Mouse (Mus musculus) lung, embryonic 16.5 days (tissue): ENCODE measurements around the gene Lpar3. TPM values are rescaled to one million over a fixed set of nuclear protein-coding genes. Genes with fewer than 3 reads are reported as not detected.

Source experiments
- ATAC-seq: fragments of 200-750 bp; cut with Nextera tagmentation; 2 replicates; pipeline ENCODE4 v1.8.0; 2017; ENCODE audit warnings: low read depth, mild to moderate bottlenecking, moderate library complexity
- H3K27ac ChIP-seq: fragments of 300-500 bp; sonication (generic); 2 replicates; pipeline ENCODE4 v1.5.1; 2014; ENCODE audit warnings: mild to moderate bottlenecking, control low read depth, low read length
- H3K27me3 ChIP-seq: fragments of 300-500 bp; sonication (generic); 2 replicates; pipeline ENCODE4 v1.6.1; 2014; ENCODE audit warnings: low read depth, low read length, mixed read lengths; ENCODE audit not compliant: control insufficient read depth, insufficient read depth
- H3K36me3 ChIP-seq: fragments of 300-500 bp; sonication (generic); 2 replicates; pipeline ENCODE4 v1.6.1; 2014; ENCODE audit warnings: low read length; ENCODE audit not compliant: control insufficient read depth, insufficient read depth
- H3K4me1 ChIP-seq: fragments of 300-500 bp; sonication (generic); replicated peaks from 2 replicates; pipeline ENCODE4 v1.6.1; 2014; ENCODE audit warnings: low read length, mixed read lengths; ENCODE audit not compliant: control insufficient read depth, insufficient read depth
- H3K4me2 ChIP-seq: fragments of 300-500 bp; sonication (generic); 2 replicates; pipeline ENCODE4 v1.6.1; 2014; ENCODE audit warnings: low read depth, low read length, control low read depth
- H3K4me3 ChIP-seq: fragments of 300-500 bp; sonication (generic); 2 replicates; pipeline ENCODE4 v1.5.1; 2014; ENCODE audit warnings: mild to moderate bottlenecking, low read length, control low read depth
- H3K9ac ChIP-seq: fragments of 300-500 bp; sonication (generic); 2 replicates; pipeline ENCODE4 v1.6.1; 2014; ENCODE audit warnings: low read length, control low read depth
- H3K9me3 ChIP-seq: fragments of 300-500 bp; sonication (generic); 2 replicates; pipeline ENCODE4 v1.6.1; 2016; ENCODE audit warnings: low read length; ENCODE audit not compliant: control insufficient read depth
- WGBS: fragments of 180-500 bp; shearing (Covaris S2); extraction: QIAGEN DNeasy Blood & Tissue Kit; methylation state at CpG from one replicate; pipeline ENCODE4 v1.1.7; 2014; 5-methylcytosine and 5-hydroxymethylcytosine counted together
- polyA plus RNA-seq: library from polyadenylated mRNA; unstranded; fragments of >200 nt; fragmentation: Nextera tagmentation; extraction: Ambion mirVana; gene quantifications from 2 replicates; pipeline ENCODE4 v1.2.1, GENCODE M21; 2015

Gene Lpar3
- polyA plus RNA-seq, 1 experiment from 2014 or later: 2.5 TPM

GRCm38 (mm10) chr3:146189933-146190332 lies 30.8 kb upstream of the Lpar3 start:
- H3K9me3 ChIP-seq: peaks cover 3% of the 10 kb centered on the region; the same call in 1 of the 2 replicates
- ATAC-seq: no peak
- no peak overlapping the region for H3K4me2 ChIP-seq
- no peak overlapping the region for H3K9ac ChIP-seq
- WGBS: 59% methylated on average over 10 of the region's 10 CpGs
- no peaks in the 10 kb centered on the region for H3K4me1 ChIP-seq
- H3K27ac ChIP-seq: no peak overlapping the region
- no peaks in the 10 kb centered on the region for H3K27me3 ChIP-seq
- no peak overlapping the region for H3K4me3 ChIP-seq
- no peaks in the 10 kb centered on the region for H3K36me3 ChIP-seq

- no peaks in the 10 kb centered on the region for H3K27me3 ChIP-seq
- 75% methylated on average over 1 of the region's 1 CpGs for WGBS
- no peak overlapping the region for H3K9ac ChIP-seq
- H3K4me3 ChIP-seq: no peak overlapping the region
- no peak overlapping the region for H3K27ac ChIP-seq
- no peak overlapping the region for H3K4me2 ChIP-seq
- ATAC-seq: no peak
- H3K4me1 ChIP-seq: no peaks in the 10 kb centered on the region
- no peaks in the 10 kb centered on the region for H3K36me3 ChIP-seq
- H3K9me3 ChIP-seq: peaks cover 2% of the 10 kb centered on the region; the same call in 1 of the 2 replicates
Measured at GRCm38 (mm10) chr3:146192507-146192906, 28.3 kb upstream of the Lpar3 start.

GRCm38 (mm10) chr3:146195153-146195552 lies 25.6 kb upstream of the Lpar3 start:
- no peaks in the 10 kb centered on the region for H3K36me3 ChIP-seq
- no peak overlapping the region for H3K4me3 ChIP-seq
- 78% methylated on average over 5 of the region's 5 CpGs for WGBS
- H3K27ac ChIP-seq: no peak overlapping the region
- ATAC-seq: no peak
- H3K9ac ChIP-seq: no peak overlapping the region
- H3K4me2 ChIP-seq: no peak overlapping the region
- no peaks in the 10 kb centered on the region for H3K27me3 ChIP-seq
- H3K4me1 ChIP-seq: no peaks in the 10 kb centered on the region
- H3K9me3 ChIP-seq: no peaks in the 10 kb centered on the region

GRCm38 (mm10) chr3:146196301-146196700 lies 24.5 kb upstream of the Lpar3 start:
- no peak for ATAC-seq
- Histone ChIP-seq H3K9me3 (no peaks in the 10 kb centered on the region), H3K36me3 (no peaks in the 10 kb centered on the region), H3K27me3 (no peaks in the 10 kb centered on the region), H3K9ac (no peak overlapping the region), H3K4me1 (no peaks in the 10 kb centered on the region), H3K4me2 (no peak overlapping the region), H3K4me3 (no peak overlapping the region), H3K27ac (no peak overlapping the region)
- 50% methylated on average over 6 of the region's 6 CpGs for WGBS

GRCm38 (mm10) chr3:146196780-146197743 lies 23.7 kb upstream of the Lpar3 start:
- Histone ChIP-seq H3K4me1 (no peaks in the 10 kb centered on the region), H3K27me3 (no peaks in the 10 kb centered on the region), H3K9me3 (no peaks in the 10 kb centered on the region), H3K27ac (no peak overlapping the region), H3K36me3 (no peaks in the 10 kb centered on the region), H3K4me2 (no peak overlapping the region), H3K4me3 (no peak overlapping the region), H3K9ac (no peak overlapping the region)
- ATAC-seq: no peak
- 65% methylated on average over 17 of the region's 17 CpGs for WGBS

- Histone ChIP-seq H3K4me3 (no peak overlapping the region), H3K9me3 (no peaks in the 10 kb centered on the region), H3K4me1 (no peaks in the 10 kb centered on the region), H3K27ac (no peak overlapping the region), H3K4me2 (no peak overlapping the region), H3K27me3 (no peaks in the 10 kb centered on the region), H3K36me3 (no peaks in the 10 kb centered on the region), H3K9ac (no peak overlapping the region)
- no peak for ATAC-seq
- WGBS: 67% methylated on average over 12 of the region's 12 CpGs
Measured at GRCm38 (mm10) chr3:146197785-146198184, 23.0 kb upstream of the Lpar3 start.

GRCm38 (mm10) chr3:146198803-146199481 lies 21.8 kb upstream of the Lpar3 start:
- Histone ChIP-seq H3K9ac (no peak overlapping the region), H3K27me3 (no peaks in the 10 kb centered on the region), H3K9me3 (no peaks in the 10 kb centered on the region), H3K4me1 (no peaks in the 10 kb centered on the region), H3K4me3 (no peak overlapping the region), H3K27ac (no peak overlapping the region), H3K4me2 (no peak overlapping the region), H3K36me3 (no peaks in the 10 kb centered on the region)
- 63% methylated on average over 11 of the region's 11 CpGs for WGBS
- ATAC-seq: no peak

GRCm38 (mm10) chr3:146199486-146199885 lies 21.3 kb upstream of the Lpar3 start:
- Histone ChIP-seq H3K4me2 (no peak overlapping the region), H3K9me3 (no peaks in the 10 kb centered on the region), H3K27me3 (no peaks in the 10 kb centered on the region), H3K36me3 (no peaks in the 10 kb centered on the region), H3K4me3 (no peak overlapping the region), H3K9ac (no peak overlapping the region), H3K27ac (no peak overlapping the region), H3K4me1 (no peaks in the 10 kb centered on the region)
- WGBS: 76% methylated on average over 3 of the region's 3 CpGs
- no peak for ATAC-seq

GRCm38 (mm10) chr3:146204375-146204774 lies 16.4 kb upstream of the Lpar3 start:
- no peak overlapping the region for H3K27ac ChIP-seq
- H3K4me1 ChIP-seq: 0 out of 2 replicates have a peak, but pooled peaks cover 3% of the 10 kb centered on the region
- H3K9ac ChIP-seq: no peak overlapping the region
- 17% methylated on average over 2 of the region's 2 CpGs for WGBS
- H3K4me3 ChIP-seq: no peak overlapping the region
- H3K36me3 ChIP-seq: no peaks in the 10 kb centered on the region
- H3K4me2 ChIP-seq: no peak overlapping the region
- no peak for ATAC-seq
- no peaks in the 10 kb centered on the region for H3K9me3 ChIP-seq
- H3K27me3 ChIP-seq: no peaks in the 10 kb centered on the region
